Mouse (Mus musculus): ENCODE measurements around the gene Zfand2a. TPM values are rescaled to one million over a fixed set of nuclear protein-coding genes. Genes with fewer than 3 reads are reported as not detected.

Gene Zfand2a
- total RNA-seq, 2 experiments from 2014 or later, result 14.0 to 17.9 TPM

- no peak for DNase-seq
- intact Hi-C loops (cut with DNase I), result loop anchor here (1.0 kb wide), 1 partner anchor 104 kb away; no protein-coding TSS in a partner anchor
Measured at GRCm38 (mm10) chr5:139467998-139468397, 16.4 kb downstream of the Zfand2a start.

GRCm38 (mm10) chr5:139466801-139467200 lies 17.5 kb downstream of the Zfand2a start:
- intact Hi-C loops (cut with DNase I), result no loop called here
- no peak for DNase-seq

GRCm38 (mm10) chr5:139466373-139466772 lies 18.0 kb downstream of the Zfand2a start:
- no peak for DNase-seq
- intact Hi-C loops (cut with DNase I), result no loop called here

- intact Hi-C loops (cut with DNase I), result no loop called here
Measured at GRCm38 (mm10) chr5:139464874-139465273, 19.5 kb downstream of the Zfand2a start.

GRCm38 (mm10) chr5:139460384-139461067 lies 23.8 kb downstream of the Zfand2a start, which contains the start of gene 3110082I17Rik:
Gene 3110082I17Rik, minus strand, starts transcription at chr5:139460527.
- DNase-seq, result peak; percentile 99 to 100
- intact Hi-C loops (cut with DNase I), result loop anchor here (1.0 to 2.0 kb wide), 3 partner anchors 20 to 52 kb away; partner anchors contain the start of gene Zfand2a

More at GRCm38 (mm10) chr5:139464874-139465273, 19.5 kb downstream of the Zfand2a start:
- DNase-seq, result no peak

- intact Hi-C loops (cut with DNase I), result loop anchor here (1.0 to 2.0 kb wide), 3 partner anchors 20 to 51 kb away; partner anchors contain the start of gene Zfand2a
- DNase-seq, result no peak
Measured at GRCm38 (mm10) chr5:139459938-139460337, 24.4 kb downstream of the Zfand2a start.

- intact Hi-C loops (cut with DNase I), result no loop called here
- DNase-seq, result no peak
Measured at GRCm38 (mm10) chr5:139457241-139457640, 27.1 kb downstream of the Zfand2a start.

GRCm38 (mm10) chr5:139455166-139455565 lies 29.2 kb downstream of the Zfand2a start:
- no peak for DNase-seq
- intact Hi-C loops (cut with DNase I), result no loop called here

- no peak for DNase-seq
- intact Hi-C loops (cut with DNase I), result no loop called here
Measured at GRCm38 (mm10) chr5:139453031-139453430, 31.3 kb downstream of the Zfand2a start.

GRCm38 (mm10) chr5:139449926-139450325 lies 34.4 kb downstream of the Zfand2a start:
- intact Hi-C loops (cut with DNase I), result loop anchor here (5.0 kb wide), 2 partner anchors 38 to 88 kb away; no protein-coding TSS in a partner anchor
- DNase-seq, result no peak

- intact Hi-C loops (cut with DNase I), result loop anchor here (5.0 kb wide), 2 partner anchors 37 to 87 kb away; no protein-coding TSS in a partner anchor
- no peak for DNase-seq
Measured at GRCm38 (mm10) chr5:139449161-139449791, 35.1 kb downstream of the Zfand2a start.

GRCm38 (mm10) chr5:139448025-139448424 lies 36.3 kb downstream of the Zfand2a start:
- intact Hi-C loops (cut with DNase I), result loop anchor here (5.0 kb wide), 2 partner anchors 36 to 86 kb away; no protein-coding TSS in a partner anchor
- DNase-seq, result no peak

GRCm38 (mm10) chr5:139445258-139445657 lies 39.1 kb downstream of the Zfand2a start:
- intact Hi-C loops (cut with DNase I), result loop anchor here (5.0 kb wide), 2 partner anchors 33 to 83 kb away; no protein-coding TSS in a partner anchor
- DNase-seq, result no peak

GRCm38 (mm10) chr5:139442962-139443361 lies 41.4 kb downstream of the Zfand2a start:
- DNase-seq, result no peak
- intact Hi-C loops (cut with DNase I), result no loop called here

GRCm38 (mm10) chr5:139442428-139442827 lies 41.9 kb downstream of the Zfand2a start:
- intact Hi-C loops (cut with DNase I), result no loop called here
- DNase-seq, result no peak

GRCm38 (mm10) chr5:139441726-139442018 lies 42.7 kb downstream of the Zfand2a start:
- intact Hi-C loops (cut with DNase I), result no loop called here
- DNase-seq, result no peak

- DNase-seq, result no peak
- intact Hi-C loops (cut with DNase I), result no loop called here
Measured at GRCm38 (mm10) chr5:139440926-139441725, 43.2 kb downstream of the Zfand2a start.

- no peak for DNase-seq
- intact Hi-C loops (cut with DNase I), result no loop called here
Measured at GRCm38 (mm10) chr5:139440451-139440850, 43.9 kb downstream of the Zfand2a start.

- no peak for DNase-seq
- intact Hi-C loops (cut with DNase I), result no loop called here
Measured at GRCm38 (mm10) chr5:139438440-139438839, 45.9 kb downstream of the Zfand2a start.

- DNase-seq, result no peak
- intact Hi-C loops (cut with DNase I), result no loop called here
Measured at GRCm38 (mm10) chr5:139437769-139438168, 46.6 kb downstream of the Zfand2a start.

- no peak for DNase-seq
- intact Hi-C loops (cut with DNase I), result no loop called here
Measured at GRCm38 (mm10) chr5:139434940-139435339, 49.4 kb downstream of the Zfand2a start.

Data from heart, postnatal 36 days (tissue).